Mouse (Mus musculus) thymus, postnatal 14 days (tissue): ENCODE results near the gene Cmbl.

Experiments
- DNase-seq: peaks from one replicate; pipeline ENCODE4 v3.0.0; 2021

The Cmbl gene

DNA sequence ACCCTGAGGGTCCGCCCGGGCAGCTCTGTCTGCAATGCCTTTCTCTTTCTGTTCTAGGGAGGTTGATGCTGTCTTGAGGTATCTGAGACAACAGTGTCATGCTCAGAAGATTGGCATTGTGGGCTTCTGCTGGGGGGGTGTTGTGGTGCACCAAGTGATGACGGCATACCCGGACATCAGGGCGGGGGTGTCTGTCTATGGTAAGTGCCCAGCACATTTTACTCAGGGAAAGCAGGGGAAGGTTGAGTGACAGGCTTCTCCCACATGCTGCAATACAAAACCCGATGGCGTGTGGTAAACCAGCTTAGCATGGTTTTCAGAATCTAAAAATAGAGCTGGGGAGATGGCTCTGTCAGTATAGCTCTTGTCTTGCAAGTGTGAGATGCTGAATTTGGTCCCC lies 20.0 kb downstream of the Cmbl start:
- DNase-seq = no peak

DNA sequence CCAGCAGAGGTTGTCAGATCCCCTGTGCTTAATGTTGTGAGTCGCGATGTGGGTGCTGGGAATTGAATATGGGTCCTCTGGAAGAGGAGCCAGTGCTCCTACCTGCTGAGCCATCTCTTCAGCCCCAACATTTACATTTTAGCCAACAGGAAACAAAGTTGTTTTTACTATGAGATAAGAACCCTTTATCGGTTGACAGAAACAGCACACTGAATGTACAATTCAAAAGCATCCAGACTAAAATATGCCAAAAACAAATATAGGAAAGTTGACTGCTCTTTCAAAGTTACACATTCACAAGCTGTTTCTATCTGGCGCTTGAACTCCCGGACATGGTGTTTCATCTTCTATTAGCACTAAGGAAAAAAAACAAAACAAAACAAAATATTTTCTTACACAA lies 20.9 kb downstream of the Cmbl start:
- no peak for DNase-seq

DNA sequence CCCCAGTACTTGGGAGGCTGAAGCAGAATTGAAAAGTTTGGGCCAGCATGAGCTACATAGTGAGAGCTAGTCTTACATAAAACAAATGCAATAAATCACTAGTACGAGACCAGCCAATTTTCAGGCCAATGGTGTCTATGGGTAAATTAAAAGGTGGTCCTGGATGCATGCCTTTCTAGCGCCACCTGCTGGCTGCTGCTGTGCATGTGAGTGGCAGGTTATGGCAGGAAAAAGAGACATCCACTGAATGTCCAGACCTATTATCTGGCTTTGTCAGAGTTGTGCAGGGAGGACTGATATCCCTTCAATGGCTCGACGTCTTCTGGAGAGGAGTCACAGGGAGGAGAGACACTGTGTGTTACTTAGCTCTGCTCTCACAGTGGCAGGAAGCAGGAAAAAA lies 21.3 kb downstream of the Cmbl start:
- DNase-seq = peak; percentile 86

DNA sequence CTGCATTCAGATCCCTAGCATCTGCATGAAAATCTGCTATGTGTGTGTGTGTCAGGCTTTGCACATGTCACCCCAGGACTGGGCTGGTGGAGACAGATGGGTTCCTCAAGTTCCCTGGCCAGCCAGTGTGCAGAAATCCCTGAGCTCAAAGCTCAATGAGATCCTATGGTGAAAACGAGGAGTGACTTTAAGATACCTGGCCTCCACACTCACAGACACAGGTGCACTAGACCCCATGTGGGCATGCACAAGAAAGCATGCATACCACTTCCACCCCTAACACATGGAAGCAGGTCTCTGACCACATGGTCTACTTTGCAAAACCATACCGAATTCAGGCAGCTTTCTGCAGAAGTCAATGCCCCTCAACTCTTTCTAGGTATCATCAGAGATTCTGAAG lies 22.6 kb downstream of the Cmbl start:
- no peak for DNase-seq

DNA sequence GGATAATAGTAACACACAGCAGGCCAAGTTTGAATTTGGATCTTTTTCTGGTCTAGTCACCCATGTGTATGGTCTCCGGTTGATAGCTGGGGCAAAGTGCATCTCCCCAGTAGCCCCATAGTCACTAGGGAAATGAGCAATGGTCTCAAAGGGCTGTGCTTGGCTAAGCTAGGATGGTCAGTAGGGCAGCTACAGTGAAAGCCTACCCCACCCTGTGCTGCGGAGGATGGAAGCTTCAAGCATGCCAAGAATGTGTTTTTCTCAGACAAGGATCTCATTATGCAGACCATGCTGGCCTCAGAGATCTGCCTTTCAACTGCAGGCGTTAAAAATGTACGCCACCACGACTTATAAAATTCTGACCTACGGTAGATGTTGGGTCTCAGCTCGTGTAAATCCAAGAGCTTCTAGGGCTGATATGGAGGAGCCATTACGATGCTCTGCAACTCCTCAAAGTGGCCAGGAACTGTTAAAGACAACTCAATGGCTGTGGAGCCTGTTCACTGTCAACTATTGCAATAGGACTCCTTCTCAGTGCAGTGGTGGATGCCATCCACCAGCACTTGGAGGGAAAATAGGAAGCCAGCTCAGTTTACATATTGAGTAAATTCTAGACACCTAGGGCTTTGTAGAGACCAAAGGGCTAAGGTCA lies 23.9 kb downstream of the Cmbl start:
- DNase-seq = no peak

DNA sequence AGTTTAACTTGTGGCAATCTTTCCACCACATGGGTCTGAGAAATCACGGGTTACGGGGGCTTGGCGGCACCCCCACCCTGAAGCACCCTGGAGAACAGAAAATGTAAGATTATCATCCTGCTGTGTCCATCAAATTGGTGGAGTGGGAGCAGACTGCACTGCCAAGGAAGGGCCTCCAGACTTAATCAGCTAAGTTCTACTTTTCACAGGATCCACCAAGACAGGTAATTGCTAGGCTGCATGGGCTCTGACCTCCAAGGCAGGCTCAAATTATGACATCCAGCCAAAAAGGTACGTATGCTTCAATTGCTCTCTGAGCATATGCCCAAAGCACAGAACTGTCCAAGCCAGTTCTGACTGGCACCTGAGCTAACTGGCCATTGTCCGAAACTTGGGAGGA lies 25.0 kb downstream of the Cmbl start:
- no peak for DNase-seq

DNA sequence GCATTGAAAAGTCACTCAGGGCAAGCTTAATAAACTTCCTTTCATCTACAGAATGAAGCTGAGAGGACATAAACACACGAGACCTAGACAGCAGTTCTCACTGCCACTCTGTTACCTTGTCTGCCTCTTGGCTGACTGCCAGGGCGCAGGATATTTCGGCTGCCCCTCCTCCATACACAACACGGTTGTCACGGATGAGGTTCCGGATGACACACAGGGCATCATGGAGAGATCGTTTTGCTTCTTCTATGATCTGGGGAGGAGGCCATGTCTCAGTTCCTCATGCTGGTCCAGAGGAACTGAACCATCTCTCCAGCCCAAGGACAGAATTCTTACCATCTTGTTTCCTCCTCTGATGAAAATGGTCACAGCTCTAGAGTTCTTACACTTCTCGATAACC lies 27.3 kb downstream of the Cmbl start:
- DNase-seq = no peak

DNA sequence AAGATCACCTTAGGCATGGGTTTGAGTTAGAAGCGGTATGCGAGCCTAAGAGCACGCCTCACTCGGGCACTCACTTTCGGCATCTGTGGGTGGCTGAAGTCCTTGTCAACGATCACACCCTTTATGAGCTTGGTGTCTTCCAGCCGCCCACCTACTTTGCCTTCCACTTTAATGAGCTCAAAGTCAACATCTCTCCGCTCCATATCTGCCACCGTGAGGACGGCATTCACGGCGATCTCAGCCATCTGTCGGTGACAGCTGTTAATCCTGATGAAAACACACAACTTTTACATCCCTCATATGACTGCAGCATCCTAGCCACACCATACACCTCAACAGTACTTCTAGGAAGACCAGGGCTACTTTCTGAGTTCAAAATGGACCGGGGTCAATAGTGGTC lies 29.1 kb downstream of the Cmbl start:
- no peak for DNase-seq

DNA sequence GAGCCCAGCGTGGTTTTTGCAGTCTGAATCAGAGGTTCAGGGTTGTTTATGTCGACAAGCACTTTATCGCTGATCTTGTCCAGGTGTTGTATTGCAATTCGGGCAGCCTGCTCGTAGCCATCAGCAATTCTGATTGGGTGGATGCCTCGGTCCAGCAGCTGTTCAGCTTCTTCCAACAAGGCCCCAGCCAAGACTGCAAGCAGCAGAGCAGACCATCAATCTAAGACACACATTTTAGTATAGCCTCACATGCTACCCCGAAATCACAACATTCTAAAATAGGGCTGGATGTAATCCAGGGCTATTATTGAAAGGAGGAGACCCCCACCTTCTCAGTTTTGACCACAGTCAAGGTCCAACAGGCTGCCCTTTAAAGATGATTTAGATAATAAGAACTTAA lies 30.5 kb downstream of the Cmbl start:
- no peak for DNase-seq

DNA sequence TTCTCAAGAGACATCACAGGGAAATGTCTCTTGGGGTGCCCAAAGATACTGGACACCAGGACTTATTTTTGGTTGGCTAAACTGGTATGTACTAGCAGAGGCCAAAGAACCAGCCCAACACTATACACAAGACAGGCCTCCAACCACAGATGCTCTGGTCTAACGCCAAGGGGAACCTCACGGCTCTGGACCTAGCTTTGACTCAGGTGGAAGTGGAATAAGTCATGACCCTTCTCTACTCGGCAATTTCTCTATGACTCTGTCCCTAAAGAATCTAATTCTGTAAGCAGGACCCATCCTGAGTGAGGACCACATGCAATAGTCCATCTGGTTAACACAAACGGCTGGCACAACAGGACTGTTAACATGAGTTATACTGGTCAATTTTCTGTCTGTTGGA lies 34.6 kb downstream of the Cmbl start:
- no peak for DNase-seq

DNA sequence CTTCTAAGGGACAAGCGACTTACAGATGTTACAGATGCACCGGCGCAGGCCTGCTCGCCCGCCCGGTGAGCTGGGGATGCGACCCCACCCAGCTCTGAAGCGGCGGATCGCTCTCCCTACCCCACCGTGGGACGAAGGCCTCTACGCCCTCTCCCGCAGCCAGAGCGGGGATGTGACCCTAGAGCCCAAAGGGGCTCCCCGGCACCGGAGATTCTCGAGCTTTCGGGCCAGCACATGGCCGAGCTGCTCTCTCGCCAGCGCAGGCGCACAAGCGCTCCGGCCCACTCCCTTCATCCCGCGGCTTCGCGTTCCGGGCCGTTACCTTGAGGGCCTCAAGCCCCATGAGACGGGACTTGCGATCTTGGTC lies 36.1 kb downstream of the Cmbl start:
- no peak for DNase-seq

DNA sequence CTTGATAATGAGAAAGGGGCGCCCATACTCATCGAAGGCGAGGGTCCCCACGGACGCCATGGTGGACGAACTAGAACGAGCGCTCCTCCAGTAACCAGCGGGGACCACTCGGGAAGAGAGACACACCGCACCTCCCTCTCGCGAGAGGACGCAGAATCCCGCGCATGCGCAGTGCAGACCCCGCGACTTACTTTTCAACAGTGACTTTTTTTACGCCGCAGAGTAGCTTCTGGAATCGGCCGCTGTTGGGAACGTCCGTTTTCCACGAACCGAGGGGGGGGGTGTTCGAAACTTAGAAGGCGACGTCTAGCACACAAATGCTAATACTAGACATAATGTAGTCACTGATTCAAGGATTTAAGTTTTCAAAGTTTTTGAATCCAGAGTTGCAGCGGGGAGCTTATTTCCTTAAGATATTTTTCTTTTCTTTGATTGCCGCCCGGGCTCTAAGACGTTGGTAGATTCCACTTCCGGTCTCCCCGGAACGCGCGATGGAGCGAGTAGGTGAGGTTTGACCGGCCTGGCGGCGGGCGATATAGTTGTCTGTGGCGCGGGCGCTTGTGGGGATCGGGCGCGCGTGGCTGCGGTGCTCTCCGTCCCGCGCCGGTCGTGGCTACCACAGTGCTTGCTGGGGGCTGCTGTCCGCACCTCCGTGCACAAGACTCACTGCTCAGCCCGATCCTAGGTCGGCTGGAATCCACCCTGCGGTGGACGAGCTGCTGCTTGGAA lies 36.6 kb downstream of the Cmbl start, which contains the start of the genes Cct5 and Fam173b:
Gene Cct5, minus strand, starts transcription at position 159 of the 729 bp plus-strand sequence.
Gene Fam173b, plus strand, starts transcription at position 207 of the 729 bp plus-strand sequence.
- peak; percentile 98 for DNase-seq

DNA sequence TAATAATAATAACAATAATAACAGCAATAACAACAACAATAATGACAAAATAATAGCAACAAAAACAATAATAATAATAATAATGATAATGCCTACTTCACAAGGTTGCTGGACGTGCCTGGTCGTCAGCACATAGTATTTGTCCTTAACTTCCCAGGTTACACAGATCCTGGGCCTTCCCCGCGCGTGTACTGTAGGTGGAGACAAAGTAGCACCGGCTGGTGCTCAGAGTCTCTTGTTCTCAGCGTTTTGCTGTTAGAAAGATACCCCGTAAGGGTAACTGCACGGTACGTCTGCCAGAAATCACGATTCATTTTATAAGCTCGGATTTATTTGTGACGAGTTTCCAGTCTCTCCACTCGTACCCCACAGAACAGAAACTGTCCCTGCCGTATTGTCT lies 37.2 kb downstream of the Cmbl start:
- peak; percentile 77 for DNase-seq

DNA sequence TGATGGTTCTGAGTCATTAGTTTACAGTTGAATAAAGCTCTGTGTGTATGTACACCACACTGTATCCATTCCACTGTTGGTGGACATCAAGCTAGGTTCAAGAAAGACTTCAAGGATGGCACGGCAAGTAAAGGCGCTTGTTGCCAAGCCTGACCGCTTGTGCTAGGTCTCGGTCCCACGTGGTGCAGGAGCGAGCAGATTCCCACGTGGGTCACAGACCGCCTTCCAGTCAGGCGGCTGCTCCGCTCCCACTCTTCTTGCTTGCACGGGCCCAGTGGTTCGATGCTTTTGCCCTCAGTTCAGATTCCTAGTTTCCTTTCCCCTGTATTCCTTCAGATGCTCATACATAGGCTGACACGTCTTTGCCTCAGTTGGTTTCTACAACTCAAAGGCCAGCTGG lies 37.9 kb downstream of the Cmbl start:
- no peak for DNase-seq

DNA sequence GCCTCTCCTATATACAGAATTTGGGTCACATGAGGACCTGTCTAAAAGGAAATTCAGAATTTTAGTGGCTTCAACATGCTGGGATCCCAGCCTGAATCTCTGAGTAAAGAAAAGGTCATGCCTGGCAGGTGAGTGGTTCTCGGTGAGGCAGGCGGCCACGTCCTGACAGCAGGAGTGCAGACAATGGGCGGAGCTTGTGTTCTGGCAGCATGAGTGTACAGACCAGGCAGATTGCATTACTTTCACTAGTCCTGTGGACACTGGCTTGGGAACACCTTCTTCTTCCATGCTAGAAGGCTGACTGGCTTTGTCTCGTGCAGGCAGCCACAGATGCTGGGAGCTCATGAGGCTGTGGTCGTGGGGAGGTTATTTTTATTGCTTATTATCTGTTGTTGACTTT lies 41.6 kb downstream of the Cmbl start:
- no peak for DNase-seq

DNA sequence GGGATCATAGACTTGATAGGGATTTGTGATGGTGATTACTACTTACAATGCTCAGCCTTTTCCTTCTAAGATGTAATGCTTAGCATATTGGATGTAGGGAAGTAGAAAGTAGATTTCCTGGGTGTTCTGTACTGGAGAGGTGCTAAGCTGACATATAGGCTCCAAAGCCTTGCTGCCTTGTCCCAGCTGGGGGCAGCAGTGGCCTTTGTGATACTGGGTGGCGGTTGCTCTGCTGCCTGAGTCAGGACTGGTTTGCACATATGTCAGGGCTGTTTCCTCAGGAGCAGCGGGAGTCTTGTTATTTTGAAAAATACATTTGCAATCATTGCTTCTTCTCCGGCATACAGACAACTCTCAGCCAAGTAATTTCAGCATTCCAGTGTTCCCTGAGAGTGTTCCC lies 45.8 kb downstream of the Cmbl start:
- no peak for DNase-seq

DNA sequence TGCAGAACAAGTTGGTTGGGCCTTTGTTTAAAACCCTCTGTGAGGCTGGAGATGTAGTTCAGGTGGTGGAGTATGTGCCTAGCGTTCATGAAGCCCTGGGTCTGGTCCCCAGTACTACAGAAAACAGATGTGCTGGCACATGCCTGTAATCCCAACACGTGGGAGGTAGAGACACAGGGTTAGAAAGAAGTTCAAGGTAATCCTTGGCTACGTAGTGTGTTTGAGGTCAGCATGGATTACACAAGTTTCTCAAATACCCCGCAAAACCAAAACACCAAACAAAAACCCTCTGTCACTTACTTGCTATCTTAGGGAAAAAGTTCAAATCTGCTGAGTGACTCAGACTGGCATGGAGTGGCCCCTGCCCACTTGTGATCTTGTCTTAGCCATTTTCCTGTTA lies 46.8 kb downstream of the Cmbl start:
- DNase-seq = no peak

DNA sequence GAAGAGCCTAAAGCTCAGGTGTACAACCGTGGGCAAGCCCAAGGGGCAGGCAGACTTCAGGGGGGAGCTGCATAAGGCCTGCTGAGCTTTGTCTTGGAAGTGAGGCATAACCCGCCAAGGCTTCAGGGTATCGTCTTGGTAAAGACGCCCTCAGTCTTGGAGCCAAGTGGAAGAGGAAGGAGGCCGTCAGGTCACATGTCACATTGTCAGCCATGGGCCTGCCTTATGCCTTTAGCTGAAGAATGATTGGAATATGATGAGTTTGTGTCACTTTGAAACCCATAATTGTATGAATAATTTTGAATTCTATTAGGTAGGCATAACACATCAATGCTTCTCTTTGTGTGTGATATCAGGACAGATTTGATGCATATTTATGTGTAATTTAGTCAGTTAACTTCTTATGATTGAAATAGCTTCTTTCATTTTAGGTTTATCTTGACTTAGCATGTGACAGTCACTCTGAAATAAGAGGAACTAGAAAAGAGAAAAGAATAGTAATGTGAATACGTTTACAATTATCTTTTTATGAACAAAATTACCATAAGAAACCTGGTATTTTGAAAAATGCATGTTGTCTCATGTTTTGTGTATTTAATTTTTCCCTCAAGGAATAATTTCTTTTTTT lies 48.8 kb downstream of the Cmbl start:
- no peak for DNase-seq

DNA sequence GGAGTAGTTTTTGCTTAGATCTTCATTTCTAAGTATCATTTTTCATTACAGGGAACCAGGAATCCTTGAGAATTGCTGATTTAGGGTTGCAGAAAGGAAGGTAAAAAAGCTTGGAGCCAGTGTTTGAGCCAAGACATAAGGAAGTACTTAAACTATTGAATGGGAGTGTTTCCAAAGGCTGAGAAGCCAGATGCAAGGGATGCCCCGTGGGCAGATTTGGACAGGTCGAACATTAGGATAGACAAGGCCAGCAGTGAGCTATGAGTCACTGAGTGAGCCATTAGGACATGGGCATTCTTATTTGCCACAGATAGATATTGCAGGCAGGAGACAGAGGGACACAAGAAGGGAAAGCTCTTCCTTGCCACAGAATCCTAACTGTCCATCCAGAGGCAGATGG lies 49.5 kb downstream of the Cmbl start:
- no peak for DNase-seq

DNA sequence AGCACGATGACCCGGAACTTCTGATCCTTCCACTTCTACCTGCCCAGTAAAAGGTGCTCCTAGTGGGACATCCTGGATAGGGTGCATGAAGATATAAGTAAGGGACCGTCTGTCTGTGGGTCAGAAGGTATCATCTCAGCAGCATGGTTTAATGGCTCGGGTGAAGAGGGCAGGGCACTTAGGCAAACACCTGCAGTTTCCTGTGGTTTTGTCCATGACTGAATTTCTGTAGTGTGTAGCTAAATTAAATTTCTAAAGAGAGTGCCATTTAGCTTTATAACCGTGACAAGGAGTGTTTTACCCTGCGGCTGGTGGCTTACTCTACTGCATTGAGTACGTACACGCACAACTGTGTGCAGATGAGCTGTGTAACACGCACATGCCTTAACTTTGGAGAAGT lies 52.1 kb downstream of the Cmbl start:
- no peak for DNase-seq

DNA sequence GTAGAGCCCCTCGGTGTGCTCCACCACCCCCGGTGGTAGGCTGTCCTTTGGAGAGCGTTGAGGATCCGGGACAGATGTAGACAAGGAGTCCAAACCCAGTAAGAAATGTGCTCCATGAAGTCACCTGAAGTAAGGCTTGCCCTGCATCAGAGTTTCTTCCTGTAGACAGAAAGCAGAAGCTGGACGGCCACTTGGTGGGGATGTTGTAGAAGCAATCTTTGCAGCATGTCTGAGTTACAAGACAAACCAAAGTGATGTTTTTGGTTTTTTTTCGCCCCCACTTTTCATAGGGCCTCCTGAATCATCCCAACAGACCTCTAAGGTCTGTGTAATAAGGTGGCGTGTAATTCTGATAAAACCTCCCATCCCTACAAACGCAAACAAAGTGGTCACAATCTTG lies 54.3 kb downstream of the Cmbl start:
- no peak for DNase-seq

DNA sequence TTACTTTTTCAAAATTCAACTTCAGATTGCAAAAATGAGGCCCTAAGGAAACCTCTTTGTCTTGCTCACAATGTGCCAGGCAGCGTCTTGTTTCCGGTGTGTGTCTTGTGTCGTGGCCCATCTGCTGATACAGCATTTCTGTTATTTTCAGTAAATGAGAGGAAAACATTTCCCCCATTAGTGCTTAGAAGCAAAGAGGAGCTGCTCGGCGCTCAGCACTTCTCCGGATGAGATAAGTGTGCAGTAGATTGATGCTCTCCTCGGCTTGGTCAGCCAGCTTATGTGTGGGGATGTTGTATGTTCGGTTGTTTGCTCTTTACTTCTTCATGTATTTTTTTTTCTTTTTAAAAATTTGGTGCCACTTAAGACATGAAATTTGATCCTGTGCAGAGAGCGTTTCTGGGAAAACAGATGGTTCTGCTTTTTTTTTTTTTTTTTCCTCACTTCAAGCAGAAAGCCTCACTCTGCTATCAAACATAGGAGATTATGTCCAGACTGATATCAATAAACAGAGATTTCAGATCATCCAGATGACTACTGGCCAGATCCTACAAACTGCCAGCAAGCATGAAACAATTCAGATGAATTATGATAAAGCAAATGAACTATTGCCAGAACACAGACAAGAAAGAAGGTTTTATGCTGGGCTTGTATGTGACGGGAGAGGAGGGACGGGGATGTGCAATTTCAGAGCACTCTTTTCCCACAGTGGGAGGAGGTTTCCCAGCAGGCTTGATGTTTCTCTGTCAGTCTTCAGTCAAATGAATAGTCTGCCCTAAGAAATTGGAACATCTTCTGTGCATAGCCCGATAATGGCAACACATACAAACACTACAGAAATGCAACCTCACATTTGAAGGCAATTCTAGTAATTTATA lies 62.3 kb downstream of the Cmbl start:
- no peak for DNase-seq

DNA sequence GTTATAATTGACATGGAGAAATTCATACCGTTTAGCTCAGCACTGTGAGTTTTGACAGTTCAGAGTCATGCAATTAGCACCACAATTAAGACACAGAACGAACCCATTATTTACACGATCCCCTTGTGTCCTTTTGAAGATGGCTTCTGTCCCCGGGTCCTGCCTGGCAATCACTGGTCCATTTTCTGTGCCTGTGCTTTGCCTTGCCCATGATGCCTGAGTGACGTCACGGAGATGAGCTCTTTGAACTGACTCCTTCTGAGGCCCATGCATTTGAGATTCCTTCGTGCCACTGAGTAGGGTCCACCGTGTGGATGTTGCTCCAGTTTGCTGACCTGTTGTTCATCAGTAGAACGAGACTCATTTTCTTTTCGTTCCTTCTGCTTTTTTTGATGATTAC lies 63.0 kb downstream of the Cmbl start:
- DNase-seq = no peak
